Mouse (Mus musculus) liver, embryonic 15.5 days (tissue): ENCODE measurements around the gene Gm11397. TPM values are rescaled to one million over a fixed set of nuclear protein-coding genes. Genes with fewer than 3 reads are reported as not detected.
"Not testable (repeated sequence)": the region's sequence is repeated elsewhere in the genome, so short reads cannot be mapped to it uniquely, and the experiment has no call there.

Experiments used
- ATAC-seq: fragments of 200-750 bp; cut with Nextera tagmentation; 2 replicates; pipeline ENCODE4 v1.8.0; 2017; ENCODE audit warnings: moderate number of reproducible peaks, mild to moderate bottlenecking, moderate library complexity; ENCODE audit not compliant: insufficient read depth
- H3K27ac ChIP-seq: fragments of 300-500 bp; sonication (generic); replicated peaks from 2 replicates; pipeline ENCODE4 v1.5.1; 2015; ENCODE audit warnings: mild to moderate bottlenecking, inconsistent platforms
- H3K27me3 ChIP-seq: fragments of 300-500 bp; sonication (generic); 2 replicates; pipeline ENCODE4 v1.6.1; 2015; ENCODE audit warnings: mild to moderate bottlenecking, inconsistent platforms
- H3K36me3 ChIP-seq: fragments of 300-500 bp; sonication (generic); replicated peaks from 2 replicates; pipeline ENCODE4 v1.6.1; 2015; ENCODE audit warnings: moderate library complexity, mild to moderate bottlenecking, inconsistent platforms
- H3K4me1 ChIP-seq: fragments of 300-500 bp; sonication (generic); replicated peaks from 2 replicates; pipeline ENCODE4 v1.6.1; 2015; ENCODE audit warnings: inconsistent platforms
- H3K4me2 ChIP-seq: fragments of 300-500 bp; sonication (generic); 2 replicates; pipeline ENCODE4 v1.6.1; 2015; ENCODE audit warnings: moderate library complexity, mild to moderate bottlenecking, inconsistent platforms
- H3K4me3 ChIP-seq: fragments of 300-500 bp; sonication (generic); replicated peaks from 2 replicates; pipeline ENCODE4 v1.5.1; 2015; ENCODE audit warnings: mild to moderate bottlenecking, inconsistent platforms
- H3K9ac ChIP-seq: fragments of 300-500 bp; sonication (generic); 2 replicates; pipeline ENCODE4 v1.6.1; 2015; ENCODE audit warnings: moderate library complexity, mild to moderate bottlenecking, inconsistent platforms
- H3K9me3 ChIP-seq: fragments of 300-500 bp; sonication (generic); replicated peaks from 2 replicates; pipeline ENCODE4 v1.6.1; 2016; ENCODE audit warnings: inconsistent platforms
- WGBS: fragments of 180-500 bp; shearing (Covaris S2); methylation state at CpG from one replicate; pipeline ENCODE4 v1.1.7; 2015; ENCODE audit warnings: mixed read lengths; ENCODE audit not compliant: insufficient replicate concordance; 5-methylcytosine and 5-hydroxymethylcytosine counted together
- polyA plus RNA-seq: library from polyadenylated mRNA; unstranded; fragments of >200 nt; fragmentation: Nextera tagmentation; extraction: Ambion mirVana; gene quantifications from 2 replicates; pipeline ENCODE4 v1.2.1, GENCODE M21; 2015

Gm11397 gene
- polyA plus RNA-seq = not detected in 2 replicates

GRCm38 (mm10) chr13:33395461-33395860 is at the start of gene Gm11397:
TSS of gene Gm11397 (plus strand) at chr13:33395761.
- not testable (repeated sequence) for H3K4me2 ChIP-seq, H3K27ac ChIP-seq, H3K36me3 ChIP-seq, H3K27me3 ChIP-seq, H3K4me3 ChIP-seq, H3K4me1 ChIP-seq, H3K9ac ChIP-seq, ATAC-seq, H3K9me3 ChIP-seq
- 55% methylated on average over 2 of the region's 2 CpGs for WGBS

GRCm38 (mm10) chr13:33356666-33357065 is 38.9 kb upstream of the Gm11397 start:
- not testable (repeated sequence) for ATAC-seq, H3K9me3 ChIP-seq, H3K4me3 ChIP-seq, H3K27ac ChIP-seq, H3K4me2 ChIP-seq, H3K27me3 ChIP-seq, H3K9ac ChIP-seq, H3K4me1 ChIP-seq, H3K36me3 ChIP-seq
- WGBS = 86% methylated on average over 1 of the region's 1 CpGs

DNA sequence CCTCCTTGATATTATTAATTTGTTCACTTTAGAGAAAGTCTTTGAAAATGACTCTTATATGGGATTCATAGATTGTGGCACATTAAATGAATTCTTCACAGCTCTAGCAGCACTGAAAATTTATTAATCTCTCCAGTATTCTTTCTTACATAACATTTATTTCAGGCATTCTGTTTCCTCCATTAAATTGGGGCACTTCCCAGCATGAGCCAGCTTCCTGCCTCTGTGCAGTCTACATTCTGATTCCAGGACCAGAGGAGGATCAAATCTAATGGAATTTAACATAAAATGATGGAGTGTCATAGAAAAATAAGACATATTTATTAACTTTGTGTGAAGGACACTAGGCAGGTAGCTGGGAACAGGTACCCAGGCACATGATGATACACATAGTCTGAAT is 37.2 kb downstream of the Gm11397 start:
- not testable (repeated sequence) for H3K4me2 ChIP-seq, H3K9me3 ChIP-seq, H3K27me3 ChIP-seq, H3K9ac ChIP-seq, ATAC-seq, H3K4me1 ChIP-seq, H3K4me3 ChIP-seq, H3K27ac ChIP-seq, H3K36me3 ChIP-seq

Other genes with a start within 250 kb of the Gm11397 start
- not detected in 2 replicates for gene Serpinb9c, start 236.0 kb upstream of the Gm11397 start, polyA plus RNA-seq
- not detected in 2 replicates for gene Serpinb9d, start 202.8 kb upstream of the Gm11397 start, polyA plus RNA-seq
- gene Serpinb9e, start 146.1 kb upstream of the Gm11397 start, polyA plus RNA-seq = not detected in 2 replicates
- gene Serpinb9f, start 71.7 kb upstream of the Gm11397 start, polyA plus RNA-seq = not detected in 2 replicates
- not detected in 2 replicates for gene Serpinb9g, start 89.0 kb downstream of the Gm11397 start, polyA plus RNA-seq